Mouse (Mus musculus) heart, adult 2 months (tissue): ENCODE measurements around the gene Gm266.

Source experiments
- CTCF ChIP-seq: fragments of 200-600 bp; IDR thresholded peaks from 2 replicates; pipeline ENCODE4 v1.8.1; 2022; ENCODE audit warnings: antibody characterized with exemption, mild to moderate bottlenecking, moderate library complexity
- EP300 ChIP-seq: fragments of 200-500 bp; IDR thresholded peaks from 2 replicates; pipeline ENCODE4 v1.6.1; 2011; ENCODE audit warnings: low read depth, low read length, control low read depth; ENCODE audit not compliant: insufficient read depth
- POLR2A ChIP-seq: fragments of 200-500 bp; IDR thresholded peaks from 2 replicates; pipeline ENCODE4 v1.6.1; 2011; ENCODE audit warnings: mild to moderate bottlenecking, low read depth, low read length, control low read depth; ENCODE audit not compliant: insufficient read depth

DNA sequence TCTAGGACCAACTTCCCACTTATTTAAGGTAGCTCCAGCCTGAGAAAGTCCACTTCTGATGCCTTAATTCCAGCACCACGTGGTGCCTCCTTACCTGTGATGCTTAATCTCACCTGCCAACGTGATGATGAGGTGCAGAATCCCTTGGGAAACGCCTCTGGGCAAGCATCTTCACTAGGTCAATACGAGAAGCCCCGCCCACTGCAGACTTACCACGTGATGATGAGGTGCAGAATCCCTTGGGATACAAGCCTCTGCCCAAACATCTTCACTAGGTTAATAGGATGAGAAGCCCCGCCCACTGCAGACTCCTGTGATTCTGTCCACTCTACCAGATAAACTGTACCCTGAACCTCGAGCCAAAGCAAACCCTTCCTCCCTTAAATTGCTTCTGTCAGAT lies 43.6 kb upstream of the Gm266 start:
- TF ChIP-seq EP300 (no peak), POLR2A (no peak), CTCF (no peak)
